Mouse (Mus musculus): ENCODE measurements around the gene Klb. TPM values are rescaled to one million over a fixed set of nuclear protein-coding genes. Genes with fewer than 3 reads are reported as not detected.
"Not testable (repeated sequence)": the region's sequence is repeated elsewhere in the genome, so short reads cannot be mapped to it uniquely, and the experiment has no call there.

Klb gene
- polyA plus RNA-seq (2016; fragmentation: Nextera tagmentation; extraction: Ambion mirVana): not detected in 2 replicates

DNA sequence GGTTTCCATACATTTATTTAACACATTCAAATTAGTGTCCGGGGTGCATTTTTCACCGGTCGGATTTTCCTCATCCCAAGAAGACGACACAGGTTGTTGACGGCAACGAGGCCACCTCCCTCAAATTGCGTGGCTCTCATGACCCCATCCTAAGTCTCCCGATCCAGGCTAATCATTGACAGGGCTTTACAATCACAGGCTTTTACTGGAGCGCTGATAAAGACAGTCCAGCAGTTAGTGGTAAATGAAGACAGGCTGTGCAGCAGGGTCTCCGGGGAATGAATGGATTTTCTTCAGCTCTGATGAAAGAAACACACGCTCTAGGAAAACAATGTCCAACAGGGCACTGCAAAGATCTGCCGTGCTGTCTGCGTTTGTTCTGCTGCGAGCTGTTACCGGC lies at the start of gene Klb:
Gene Klb, plus strand, starts transcription at position 147 of the 400 bp plus-strand sequence.
- Histone ChIP-seq H3K36me3 (replicated peaks) (no peaks in the 10 kb centered on the region), H3K4me3 (peak within 1 kb of the TSS; percentile 17; the same call in 1 of the 2 replicates), H3K27ac (replicated peaks) (no peak within 1 kb of the TSS), H3K4me1 (peaks cover 11% of the 10 kb centered on the region), H3K9me3 (no peaks in the 10 kb centered on the region), H3K27me3 (replicated peaks; ENCODE audit: low read depth, poor library complexity, severe bottlenecking) (no peaks in the 10 kb centered on the region)
- 38% methylated on average over 15 of the region's 15 CpGs for WGBS
- peak; percentile 27 for DNase-seq (ENCODE audit: low spot score)

DNA sequence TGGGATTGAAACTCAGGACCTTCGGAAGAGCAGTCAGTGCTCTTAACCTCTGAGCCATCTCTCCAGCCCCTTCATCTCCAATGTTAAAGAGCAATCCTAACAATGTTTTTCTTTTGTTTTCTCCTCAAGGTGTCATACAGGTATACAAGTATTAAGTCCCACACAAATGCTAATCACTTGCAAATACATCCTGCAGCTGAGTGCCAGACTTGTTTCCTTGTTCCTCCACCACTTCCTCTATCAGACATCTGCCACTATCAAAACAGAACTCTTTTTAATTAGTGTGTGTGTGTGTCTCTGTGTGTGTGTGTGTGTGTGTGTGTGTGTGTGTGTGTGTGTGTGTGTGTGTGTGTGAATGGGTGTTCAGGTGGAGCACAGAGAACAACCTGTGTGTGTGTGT lies 48.5 kb upstream of the Klb start:
- H3K4me3 ChIP-seq; DNase-seq (ENCODE audit: low spot score); H3K4me1 ChIP-seq; H3K27ac ChIP-seq (replicated peaks); H3K9me3 ChIP-seq; H3K27me3 ChIP-seq (replicated peaks; ENCODE audit: low read depth, poor library complexity, severe bottlenecking): not testable (repeated sequence)
- WGBS: 90% methylated on average over 1 of the region's 1 CpGs
- peaks cover 91% of the 10 kb centered on the region for H3K36me3 ChIP-seq (replicated peaks)

- H3K4me1 ChIP-seq: no peaks in the 10 kb centered on the region
- no peak for DNase-seq (ENCODE audit: low spot score)
- H3K27ac ChIP-seq (replicated peaks): no peak overlapping the region
- H3K4me3 ChIP-seq: no peak overlapping the region
- WGBS: 94% methylated on average over 9 of the region's 9 CpGs
- no peaks in the 10 kb centered on the region for H3K9me3 ChIP-seq
- H3K27me3 ChIP-seq (replicated peaks; ENCODE audit: low read depth, poor library complexity, severe bottlenecking): no peaks in the 10 kb centered on the region
- peaks cover 91% of the 10 kb centered on the region for H3K36me3 ChIP-seq (replicated peaks)
These were observed 48.0 kb upstream of the Klb start for GRCm38 (mm10) chr5:65300121-65300520.

DNA sequence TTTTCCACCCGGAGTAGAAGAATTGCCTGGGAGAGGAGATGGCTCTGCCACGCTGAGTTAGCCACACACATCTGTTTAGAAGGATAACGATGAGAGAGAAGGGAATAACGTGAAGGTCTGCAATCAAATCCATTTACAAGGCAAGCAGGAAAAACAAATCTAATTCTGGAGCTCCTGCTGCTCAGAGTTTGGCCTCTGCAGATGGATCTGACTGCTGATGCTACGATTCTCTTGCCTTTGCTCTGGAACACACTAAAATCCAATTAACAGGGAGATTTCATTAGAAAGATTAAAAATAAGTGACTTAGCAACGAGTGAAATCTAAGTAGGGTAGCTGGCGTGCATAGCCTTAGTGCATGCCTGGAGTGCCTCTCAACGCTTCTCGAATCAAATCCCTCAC lies 42.6 kb upstream of the Klb start:
- Histone ChIP-seq H3K36me3 (replicated peaks) (peaks cover 74% of the 10 kb centered on the region), H3K27me3 (replicated peaks; ENCODE audit: low read depth, poor library complexity, severe bottlenecking) (no peaks in the 10 kb centered on the region), H3K4me1 (no peaks in the 10 kb centered on the region), H3K27ac (replicated peaks) (no peak overlapping the region), H3K4me3 (no peak overlapping the region), H3K9me3 (no peaks in the 10 kb centered on the region)
- DNase-seq (ENCODE audit: low spot score): no peak
- WGBS: 87% methylated on average over 9 of the region's 9 CpGs

DNA sequence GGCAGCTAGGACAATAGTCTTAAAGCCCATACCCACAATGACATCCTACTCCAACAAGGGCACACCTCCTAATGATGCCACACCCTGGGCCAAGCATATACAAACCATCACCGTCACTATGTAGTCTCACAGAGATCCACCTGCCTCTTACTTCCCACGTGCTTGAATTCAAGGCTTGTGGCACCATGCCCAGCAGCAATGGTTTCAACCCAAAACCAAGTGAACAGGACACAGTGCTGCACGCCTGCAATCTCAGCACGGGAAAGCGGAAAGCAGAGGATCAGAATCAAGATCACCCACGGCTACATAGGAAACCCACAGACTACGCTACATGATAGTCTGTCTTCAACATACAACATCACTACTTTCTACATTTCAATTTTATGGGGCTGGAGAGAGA lies 39.9 kb upstream of the Klb start:
- H3K4me1 ChIP-seq: no peaks in the 10 kb centered on the region
- peaks cover 79% of the 10 kb centered on the region for H3K36me3 ChIP-seq (replicated peaks)
- H3K4me3 ChIP-seq: no peak overlapping the region
- no peak overlapping the region for H3K27ac ChIP-seq (replicated peaks)
- H3K27me3 ChIP-seq (replicated peaks; ENCODE audit: low read depth, poor library complexity, severe bottlenecking): no peaks in the 10 kb centered on the region
- no peaks in the 10 kb centered on the region for H3K9me3 ChIP-seq
- no peak for DNase-seq (ENCODE audit: low spot score)
- WGBS: 94% methylated on average over 7 of the region's 7 CpGs

DNA sequence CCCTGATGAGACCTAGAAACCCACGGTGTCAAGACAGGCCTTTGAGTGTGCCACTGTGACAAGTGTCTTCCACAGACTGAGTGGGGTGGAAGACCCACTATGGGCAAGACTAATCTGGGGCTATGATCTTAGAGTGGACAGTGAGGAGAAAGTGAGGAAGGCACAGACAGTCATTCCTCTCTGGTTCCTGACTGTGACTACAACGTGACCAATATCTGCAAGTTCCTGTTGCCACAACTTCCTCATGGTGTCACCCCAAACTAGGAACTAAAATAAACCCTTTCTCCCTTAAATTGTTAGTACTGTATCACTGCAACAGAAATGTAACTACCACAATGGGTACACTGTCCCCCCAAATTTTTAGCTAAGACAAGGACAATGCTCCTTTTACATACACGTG lies 39.2 kb upstream of the Klb start:
- Histone ChIP-seq H3K36me3 (replicated peaks) (peaks cover 77% of the 10 kb centered on the region), H3K4me3 (no peak overlapping the region), H3K9me3 (no peaks in the 10 kb centered on the region), H3K4me1 (no peaks in the 10 kb centered on the region), H3K27me3 (replicated peaks; ENCODE audit: low read depth, poor library complexity, severe bottlenecking) (no peaks in the 10 kb centered on the region), H3K27ac (replicated peaks) (no peak overlapping the region)
- WGBS: 95% methylated on average over 3 of the region's 3 CpGs
- DNase-seq (ENCODE audit: low spot score): no peak

DNA sequence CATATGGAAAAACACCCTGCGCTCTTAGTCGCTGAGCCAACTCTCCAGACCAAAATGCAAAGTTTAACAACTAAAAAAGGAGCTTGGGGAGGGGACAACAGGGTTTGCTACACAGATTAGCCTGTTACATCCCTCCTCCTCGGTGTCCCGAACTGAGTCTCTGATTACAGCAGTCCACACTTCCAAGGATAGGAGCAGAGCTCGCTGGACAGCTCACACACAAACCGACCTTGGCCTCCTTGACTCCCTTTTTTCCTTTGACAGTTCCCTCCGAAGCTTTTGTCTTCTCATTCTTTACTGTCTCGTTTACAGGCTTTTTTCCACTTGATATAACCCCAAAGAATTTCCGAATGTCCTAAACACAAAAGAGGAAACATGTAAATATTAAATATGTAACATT lies 28.9 kb upstream of the Klb start:
- no peak for DNase-seq (ENCODE audit: low spot score)
- Histone ChIP-seq H3K27me3 (replicated peaks; ENCODE audit: low read depth, poor library complexity, severe bottlenecking) (no peaks in the 10 kb centered on the region), H3K9me3 (no peaks in the 10 kb centered on the region), H3K36me3 (replicated peaks) (peaks cover 65% of the 10 kb centered on the region), H3K27ac (replicated peaks) (no peak overlapping the region), H3K4me3 (no peak overlapping the region), H3K4me1 (peaks cover 4% of the 10 kb centered on the region; the same call in 1 of the 2 replicates)
- 87% methylated on average over 9 of the region's 9 CpGs for WGBS

- Histone ChIP-seq H3K4me1 (peaks cover 4% of the 10 kb centered on the region; the same call in 1 of the 2 replicates), H3K9me3 (no peaks in the 10 kb centered on the region), H3K27me3 (replicated peaks; ENCODE audit: low read depth, poor library complexity, severe bottlenecking) (no peaks in the 10 kb centered on the region), H3K27ac (replicated peaks) (no peak overlapping the region), H3K4me3 (no peak overlapping the region), H3K36me3 (replicated peaks) (peaks cover 38% of the 10 kb centered on the region)
- WGBS: 79% methylated on average over 10 of the region's 10 CpGs
- peak; percentile 13 for DNase-seq (ENCODE audit: low spot score)
These were observed 25.9 kb upstream of the Klb start for GRCm38 (mm10) chr5:65322165-65322564.

DNA sequence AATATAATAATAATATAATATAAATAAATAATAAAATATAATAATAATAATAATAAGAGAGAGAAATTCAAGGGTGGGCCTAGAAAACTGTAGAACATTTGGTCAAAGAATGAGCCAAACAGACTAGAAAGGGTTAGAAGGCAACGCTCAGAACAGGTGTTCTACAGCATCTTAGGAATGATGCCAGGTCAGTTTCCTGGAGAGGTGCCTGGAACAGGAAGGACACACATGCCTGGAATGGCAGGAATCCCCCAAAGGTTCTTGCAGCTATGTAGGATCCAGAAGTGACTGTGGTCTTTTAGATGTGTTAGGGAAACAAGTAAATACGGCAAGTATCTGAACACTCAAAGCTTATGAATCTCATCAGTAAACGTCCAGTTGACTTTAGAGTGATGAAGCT lies 23.8 kb upstream of the Klb start:
- peaks cover 4% of the 10 kb centered on the region; the same call in 1 of the 2 replicates for H3K4me1 ChIP-seq
- H3K27me3 ChIP-seq (replicated peaks; ENCODE audit: low read depth, poor library complexity, severe bottlenecking): no peaks in the 10 kb centered on the region
- 92% methylated on average over 3 of the region's 3 CpGs for WGBS
- no peak overlapping the region for H3K27ac ChIP-seq (replicated peaks)
- no peak overlapping the region for H3K4me3 ChIP-seq
- H3K36me3 ChIP-seq (replicated peaks): peaks cover 17% of the 10 kb centered on the region
- no peak for DNase-seq (ENCODE audit: low spot score)
- no peaks in the 10 kb centered on the region for H3K9me3 ChIP-seq

DNA sequence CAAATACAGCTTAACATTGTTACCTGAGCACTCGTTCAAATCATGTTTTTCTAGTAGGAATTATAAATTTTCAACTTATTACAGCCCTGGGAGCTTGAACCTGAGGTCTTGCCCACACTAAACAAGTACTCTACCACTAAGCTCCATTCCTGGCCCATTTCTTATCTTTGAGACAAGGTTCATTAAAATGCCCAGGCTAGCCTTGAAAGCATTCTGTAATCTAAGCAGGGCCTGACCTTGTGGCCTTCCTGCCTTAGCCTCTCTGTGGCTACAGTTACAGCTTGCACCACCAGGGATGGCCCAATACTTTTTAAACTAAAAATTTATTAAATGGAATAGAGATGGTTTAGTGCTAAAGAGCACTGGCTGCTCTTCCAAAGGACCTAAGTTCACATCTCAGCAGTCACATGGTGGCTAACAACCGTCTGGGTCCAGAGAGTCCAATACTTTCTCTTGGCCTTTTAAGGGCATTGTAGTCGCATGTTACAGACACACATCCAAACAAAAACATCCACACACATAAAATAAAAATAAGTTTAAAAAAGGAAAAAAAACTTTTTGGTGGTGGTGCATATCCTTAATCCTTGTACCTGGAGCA lies 23.3 kb upstream of the Klb start:
- no peak for DNase-seq (ENCODE audit: low spot score)
- WGBS: 92% methylated on average over 3 of the region's 3 CpGs

GRCm38 (mm10) chr5:65326212-65326611 lies 21.9 kb upstream of the Klb start:
- Histone ChIP-seq H3K36me3 (replicated peaks) (peaks cover 23% of the 10 kb centered on the region), H3K27ac (replicated peaks) (no peak overlapping the region), H3K9me3 (no peaks in the 10 kb centered on the region), H3K4me1 (peaks cover 4% of the 10 kb centered on the region; the same call in 1 of the 2 replicates), H3K27me3 (replicated peaks; ENCODE audit: low read depth, poor library complexity, severe bottlenecking) (no peaks in the 10 kb centered on the region), H3K4me3 (no peak overlapping the region)
- 86% methylated on average over 5 of the region's 5 CpGs for WGBS
- DNase-seq (ENCODE audit: low spot score): no peak

More for the DNA sequence above, 23.3 kb upstream of the Klb start:
- no peak overlapping the region for H3K4me3 ChIP-seq
- peaks cover 16% of the 10 kb centered on the region; the same call in 1 of the 2 replicates for H3K36me3 ChIP-seq (replicated peaks)
- peaks cover 4% of the 10 kb centered on the region; the same call in 1 of the 2 replicates for H3K4me1 ChIP-seq
- no peak overlapping the region for H3K27ac ChIP-seq (replicated peaks)
- H3K27me3 ChIP-seq (replicated peaks; ENCODE audit: low read depth, poor library complexity, severe bottlenecking): no peaks in the 10 kb centered on the region
- no peaks in the 10 kb centered on the region for H3K9me3 ChIP-seq

GRCm38 (mm10) chr5:65329971-65330370 lies 18.1 kb upstream of the Klb start:
- no peak overlapping the region for H3K4me3 ChIP-seq
- no peaks in the 10 kb centered on the region for H3K27me3 ChIP-seq (replicated peaks; ENCODE audit: low read depth, poor library complexity, severe bottlenecking)
- no peak overlapping the region for H3K27ac ChIP-seq (replicated peaks)
- peaks cover 35% of the 10 kb centered on the region for H3K36me3 ChIP-seq (replicated peaks)
- 86% methylated on average over 3 of the region's 3 CpGs for WGBS
- peaks cover 11% of the 10 kb centered on the region for H3K4me1 ChIP-seq
- no peak for DNase-seq (ENCODE audit: low spot score)
- no peaks in the 10 kb centered on the region for H3K9me3 ChIP-seq

GRCm38 (mm10) chr5:65334788-65335187 lies 13.3 kb upstream of the Klb start:
- H3K27ac ChIP-seq (replicated peaks): peak overlapping the region; percentile 95

More at GRCm38 (mm10) chr5:65334788-65335187, 13.3 kb upstream of the Klb start:
- no peaks in the 10 kb centered on the region for H3K9me3 ChIP-seq
- peaks cover 19% of the 10 kb centered on the region for H3K4me1 ChIP-seq
- WGBS: 18% methylated on average over 8 of the region's 8 CpGs
- H3K27me3 ChIP-seq (replicated peaks; ENCODE audit: low read depth, poor library complexity, severe bottlenecking): no peaks in the 10 kb centered on the region
- no peak for DNase-seq (ENCODE audit: low spot score)
- peaks cover 35% of the 10 kb centered on the region for H3K36me3 ChIP-seq (replicated peaks)
- peak overlapping the region; percentile 98 for H3K4me3 ChIP-seq

Data from embryonic facial prominence, embryonic 10.5 days (tissue).